Mouse (Mus musculus) erythroblast, embryonic 14.5 days (primary cell): Measurements from ENCODE around the gene Arhgef3. TPM values are rescaled to one million over a fixed set of nuclear protein-coding genes. Genes with fewer than 3 reads are reported as not detected.
"Not testable (repeated sequence)": the region's sequence is repeated elsewhere in the genome, so short reads cannot be mapped to it uniquely, and the experiment has no call there.

Experiments
- H3K27me3 ChIP-seq: 2 replicates; pipeline ENCODE4 v1.6.1; 2012; ENCODE audit warnings: inconsistent platforms; ENCODE audit not compliant: control insufficient read depth
- H3K36me3 ChIP-seq: 2 replicates; pipeline ENCODE4 v1.6.1; 2012; ENCODE audit warnings: mild to moderate bottlenecking, inconsistent platforms; ENCODE audit not compliant: control insufficient read depth
- H3K4me1 ChIP-seq: 2 replicates; pipeline ENCODE4 v1.6.1; 2012; ENCODE audit warnings: inconsistent platforms; ENCODE audit not compliant: control insufficient read depth
- H3K4me3 ChIP-seq: replicated peaks from 2 replicates; pipeline ENCODE3; 2012; ENCODE audit warnings: moderate library complexity, mild to moderate bottlenecking, inconsistent platforms
- H3K9me3 ChIP-seq: 2 replicates; pipeline ENCODE4 v1.6.1; 2012; ENCODE audit warnings: low read length, inconsistent platforms, mixed read lengths; ENCODE audit not compliant: control insufficient read depth
- GATA1 ChIP-seq: IDR thresholded peaks from 2 replicates; pipeline ENCODE4 v1.6.1; 2012; ENCODE audit warnings: low read length, inconsistent platforms, mixed read lengths
- TAL1 ChIP-seq: IDR thresholded peaks from 3 replicates; pipeline ENCODE4 v1.6.1; 2012; ENCODE audit warnings: low read length, inconsistent platforms, mixed read lengths
- polyA plus RNA-seq: library from polyadenylated mRNA; stranded (reverse); fragments of >175 nt; gene quantifications from 2 replicates; pipeline ENCODE4 v1.2.3, GENCODE M21; 2012

Gene Arhgef3
- polyA plus RNA-seq, 1 experiment: 0.01 TPM

- TF ChIP-seq TAL1 (no peak), GATA1 (no peak)
- H3K27me3 ChIP-seq: no peaks in the 10 kb centered on the region
- H3K4me1 ChIP-seq: no peaks in the 10 kb centered on the region
- no peaks in the 10 kb centered on the region for H3K36me3 ChIP-seq
- H3K4me3 ChIP-seq: no peak overlapping the region
- no peaks in the 10 kb centered on the region for H3K9me3 ChIP-seq
These were observed 94.8 kb downstream of the Arhgef3 start for GRCm38 (mm10) chr14:27209542-27209941.

- H3K9me3 ChIP-seq, H3K4me1 ChIP-seq, H3K27me3 ChIP-seq, H3K36me3 ChIP-seq, H3K4me3 ChIP-seq: not testable (repeated sequence)
These were observed 96.1 kb downstream of the Arhgef3 start for GRCm38 (mm10) chr14:27210801-27211200.

- no peaks in the 10 kb centered on the region for H3K36me3 ChIP-seq
- TF ChIP-seq TAL1 (no peak), GATA1 (no peak)
- H3K4me1 ChIP-seq: no peaks in the 10 kb centered on the region
- H3K9me3 ChIP-seq: no peaks in the 10 kb centered on the region
- H3K4me3 ChIP-seq: no peak overlapping the region
- H3K27me3 ChIP-seq: no peaks in the 10 kb centered on the region
These were observed 97.2 kb downstream of the Arhgef3 start for GRCm38 (mm10) chr14:27211743-27212445.

- Histone ChIP-seq H3K4me3 (no peak overlapping the region), H3K27me3 (no peaks in the 10 kb centered on the region), H3K36me3 (no peaks in the 10 kb centered on the region), H3K4me1 (no peaks in the 10 kb centered on the region), H3K9me3 (no peaks in the 10 kb centered on the region)
- no peak for TF ChIP-seq GATA1
- TF ChIP-seq TAL1: no peak
These were observed 99.5 kb downstream of the Arhgef3 start for GRCm38 (mm10) chr14:27214232-27214631.

GRCm38 (mm10) chr14:27219668-27220067, 105.0 kb downstream of the Arhgef3 start:
- Histone ChIP-seq H3K36me3 (no peaks in the 10 kb centered on the region), H3K4me3 (no peak overlapping the region), H3K4me1 (no peaks in the 10 kb centered on the region), H3K9me3 (no peaks in the 10 kb centered on the region), H3K27me3 (no peaks in the 10 kb centered on the region)
- TF ChIP-seq GATA1: no peak
- no peak for TF ChIP-seq TAL1

- Histone ChIP-seq H3K9me3 (no peaks in the 10 kb centered on the region), H3K36me3 (no peaks in the 10 kb centered on the region), H3K4me3 (no peak overlapping the region), H3K4me1 (no peaks in the 10 kb centered on the region), H3K27me3 (no peaks in the 10 kb centered on the region)
- no peak for TF ChIP-seq GATA1
- TF ChIP-seq TAL1: no peak
These were observed 105.6 kb downstream of the Arhgef3 start for GRCm38 (mm10) chr14:27220297-27220696.

GRCm38 (mm10) chr14:27224636-27225035, 109.9 kb downstream of the Arhgef3 start:
- no peaks in the 10 kb centered on the region for H3K9me3 ChIP-seq
- no peaks in the 10 kb centered on the region for H3K36me3 ChIP-seq
- H3K4me1 ChIP-seq: no peaks in the 10 kb centered on the region
- no peaks in the 10 kb centered on the region for H3K27me3 ChIP-seq
- no peak overlapping the region for H3K4me3 ChIP-seq
- TF ChIP-seq GATA1 (no peak), TAL1 (no peak)

- H3K27me3 ChIP-seq: no peaks in the 10 kb centered on the region
- H3K36me3 ChIP-seq: no peaks in the 10 kb centered on the region
- H3K4me3 ChIP-seq: no peak overlapping the region
- TF ChIP-seq GATA1 (no peak), TAL1 (no peak)
- H3K9me3 ChIP-seq: no peaks in the 10 kb centered on the region
- H3K4me1 ChIP-seq: no peaks in the 10 kb centered on the region
These were observed 111.6 kb downstream of the Arhgef3 start for GRCm38 (mm10) chr14:27226288-27226687.

GRCm38 (mm10) chr14:27228288-27228687, 113.6 kb downstream of the Arhgef3 start:
- Histone ChIP-seq H3K4me3 (no peak overlapping the region), H3K4me1 (no peaks in the 10 kb centered on the region), H3K9me3 (no peaks in the 10 kb centered on the region), H3K27me3 (no peaks in the 10 kb centered on the region), H3K36me3 (no peaks in the 10 kb centered on the region)
- TF ChIP-seq GATA1: no peak
- TF ChIP-seq TAL1: no peak

GRCm38 (mm10) chr14:27228941-27229371, 114.3 kb downstream of the Arhgef3 start:
- Histone ChIP-seq H3K9me3 (no peaks in the 10 kb centered on the region), H3K4me1 (no peaks in the 10 kb centered on the region), H3K4me3 (no peak overlapping the region), H3K36me3 (no peaks in the 10 kb centered on the region), H3K27me3 (no peaks in the 10 kb centered on the region)
- TF ChIP-seq GATA1: no peak
- no peak for TF ChIP-seq TAL1
